Mouse (Mus musculus) frontal cortex, postnatal 10 days (tissue): ENCODE measurements at regions not wholly inside any gene's neighbourhood (a gene's known extent, or its start where the extent isn't known, plus 50 kb on each side); places are given as distances from the start of the nearest gene placed in this dataset.
A peak's percentile ranks its signal among the peaks of the same experiment; 100 is the strongest.
"Not testable (repeated sequence)": the region's sequence is repeated elsewhere in the genome, so short reads cannot be mapped to it uniquely, and the experiment has no call there.

Source experiments
- DNase-seq, 2 experiments: peaks; one replicate each; pipeline ENCODE4 v3.0.0; 2022; ENCODE audit warnings: low spot score in 2 of 2, mixed read lengths in 1 of 2

- DNase-seq: peak; percentile 43 to 65
Measured at GRCm38 (mm10) chr3:22551516-22551915, 475.1 kb downstream of the Tbl1xr1 start.

- no peak for DNase-seq
Measured at GRCm38 (mm10) chr3:22559556-22559955, 483.1 kb downstream of the Tbl1xr1 start.

- not testable (repeated sequence) for DNase-seq
Measured at GRCm38 (mm10) chr3:22560476-22561170, 484.2 kb downstream of the Tbl1xr1 start.
